Mouse (Mus musculus) large intestine, adult 2 months (tissue): Measurements from ENCODE around the gene Exoc3l4. TPM values are rescaled to one million over a fixed set of nuclear protein-coding genes. Genes with fewer than 3 reads are reported as not detected.
A peak's percentile ranks its signal among the peaks of the same experiment; 100 is the strongest.

Experiments used
- DNase-seq: peaks from one replicate; pipeline ENCODE4 v3.0.0-alpha.2; 2012; ENCODE audit warnings: low read depth, low spot score
- WGBS: fragments of 180-500 bp; shearing (Covaris S2); methylation state at CpG from one replicate; pipeline ENCODE4 v1.1.7; 2018; 5-methylcytosine and 5-hydroxymethylcytosine counted together
- polyA plus RNA-seq: library from polyadenylated mRNA; depleted of rRNA; stranded (reverse); fragments of >200 nt; gene quantifications from 2 replicates; pipeline ENCODE4 v1.2.3, GENCODE M21; 2012

Exoc3l4 gene
- polyA plus RNA-seq, 1 experiment = 197 TPM

GRCm38 (mm10) chr12:111445890-111446613 lies 29.2 kb downstream of the Exoc3l4 start:
- DNase-seq = no peak
- WGBS = 30% methylated on average over 27 of the region's 27 CpGs

- WGBS = 59% methylated on average over 5 of the region's 5 CpGs
- DNase-seq = no peak
Observed at GRCm38 (mm10) chr12:111446745-111447144, 29.9 kb downstream of the Exoc3l4 start.

- 60% methylated on average over 9 of the region's 9 CpGs for WGBS
- DNase-seq = no peak
Observed at GRCm38 (mm10) chr12:111447350-111447749, 30.5 kb downstream of the Exoc3l4 start.

- 48% methylated on average over 22 of the region's 22 CpGs for WGBS
Observed at GRCm38 (mm10) chr12:111447898-111448760, 31.3 kb downstream of the Exoc3l4 start.

GRCm38 (mm10) chr12:111448931-111449705 lies 32.3 kb downstream of the Exoc3l4 start:
- DNase-seq = no peak
- 24% methylated on average over 14 of the region's 14 CpGs for WGBS

More at GRCm38 (mm10) chr12:111447898-111448760, 31.3 kb downstream of the Exoc3l4 start:
- DNase-seq = no peak

- 45% methylated on average over 6 of the region's 6 CpGs for WGBS
- DNase-seq = no peak
Observed at GRCm38 (mm10) chr12:111450359-111450758, 33.5 kb downstream of the Exoc3l4 start.

GRCm38 (mm10) chr12:111451561-111451960 lies 34.7 kb downstream of the Exoc3l4 start:
- no peak for DNase-seq
- 81% methylated on average over 7 of the region's 7 CpGs for WGBS

GRCm38 (mm10) chr12:111454021-111454420 lies 37.2 kb downstream of the Exoc3l4 start:
- DNase-seq = no peak
- 55% methylated on average over 4 of the region's 4 CpGs for WGBS

- 66% methylated on average over 10 of the region's 10 CpGs for WGBS
- no peak for DNase-seq
Observed at GRCm38 (mm10) chr12:111454543-111455280, 37.9 kb downstream of the Exoc3l4 start.

- 45% methylated on average over 12 of the region's 12 CpGs for WGBS
- no peak for DNase-seq
Observed at GRCm38 (mm10) chr12:111455311-111455846, 38.6 kb downstream of the Exoc3l4 start.

- no peak for DNase-seq
- 43% methylated on average over 8 of the region's 8 CpGs for WGBS
Observed at GRCm38 (mm10) chr12:111455860-111456259, 39.0 kb downstream of the Exoc3l4 start.

- no peak for DNase-seq
- WGBS = 97% methylated on average over 1 of the region's 1 CpGs
Observed at GRCm38 (mm10) chr12:111457742-111458141, 40.9 kb downstream of the Exoc3l4 start.

GRCm38 (mm10) chr12:111463570-111463969 lies 46.8 kb downstream of the Exoc3l4 start:
- DNase-seq = no peak
- WGBS = 52% methylated on average over 7 of the region's 7 CpGs

GRCm38 (mm10) chr12:111466369-111466768 lies 49.6 kb downstream of the Exoc3l4 start:
- 93% methylated on average over 3 of the region's 3 CpGs for WGBS
- DNase-seq = no peak

GRCm38 (mm10) chr12:111468206-111468605 lies 51.4 kb downstream of the Exoc3l4 start:
- no peak for DNase-seq
- WGBS = 85% methylated on average over 7 of the region's 7 CpGs

GRCm38 (mm10) chr12:111469507-111469906 lies 52.7 kb downstream of the Exoc3l4 start:
- 8% methylated on average over 8 of the region's 8 CpGs for WGBS
- peak; percentile 33 for DNase-seq

- 13% methylated on average over 1 of the region's 1 CpGs for WGBS
- no peak for DNase-seq
Observed at GRCm38 (mm10) chr12:111471119-111471518, 54.3 kb downstream of the Exoc3l4 start.

- 69% methylated on average over 3 of the region's 3 CpGs for WGBS
Observed at GRCm38 (mm10) chr12:111471721-111472120, 54.9 kb downstream of the Exoc3l4 start.

GRCm38 (mm10) chr12:111472886-111473285 lies 56.1 kb downstream of the Exoc3l4 start:
- 68% methylated on average over 5 of the region's 5 CpGs for WGBS
- no peak for DNase-seq

More at GRCm38 (mm10) chr12:111471721-111472120, 54.9 kb downstream of the Exoc3l4 start:
- DNase-seq = no peak
